Mouse (Mus musculus) T-helper 17 cell (primary cell): ENCODE measurements around the gene Cog4.
"Not testable (repeated sequence)": the region's sequence is repeated elsewhere in the genome, so short reads cannot be mapped to it uniquely, and the experiment has no call there.

Source experiments
- in situ Hi-C, 2 experiments: fragments of 300-600 bp; cut with MboI, MseI; formaldehyde crosslinking; loops; 1 replicate in 1 of 2; 2 replicates in 1 of 2; pipeline ENCODE4 v1.15.1; 2025; ENCODE audit warnings: high pct_unique_total_duplicates in 2 of 2

The Cog4 gene

GRCm38 (mm10) chr8:110824861-110825260, 21.5 kb upstream of the Cog4 start:
- in situ Hi-C loops = loop anchor here in 1 of 2 experiments (10.0 kb wide), 1 partner anchor 1050 kb away; the partner anchor contains the start of gene Ap1g1

GRCm38 (mm10) chr8:110828511-110828910, 17.9 kb upstream of the Cog4 start:
- in situ Hi-C loops = loop anchor here in 1 of 2 experiments (10.0 kb wide), 1 partner anchor 1054 kb away; the partner anchor contains the start of gene Ap1g1

- in situ Hi-C loops = no loop called here
Observed at GRCm38 (mm10) chr8:110831956-110832355, 14.4 kb upstream of the Cog4 start.

GRCm38 (mm10) chr8:110842012-110842574, 4.3 kb upstream of the Cog4 start:
- in situ Hi-C loops = loop anchor here in 1 of 2 experiments (5.0 kb wide), 1 partner anchor 145 kb away; no protein-coding TSS in a partner anchor

- in situ Hi-C loops = loop anchor here in 1 of 2 experiments (5.0 kb wide), 1 partner anchor 144 kb away; no protein-coding TSS in a partner anchor
Observed at GRCm38 (mm10) chr8:110843207-110843606, 3.2 kb upstream of the Cog4 start.

GRCm38 (mm10) chr8:110844941-110845340, 1.5 kb upstream of the Cog4 start:
- in situ Hi-C loops = loop anchor here in 1 of 2 experiments (5.0 kb wide), 1 partner anchor 142 kb away; no protein-coding TSS in a partner anchor

GRCm38 (mm10) chr8:110845821-110846404, 487 bp upstream of the Cog4 start:
- in situ Hi-C loops = no loop called here

- in situ Hi-C loops = no loop called here
Observed at GRCm38 (mm10) chr8:110847171-110847549, 760 bp downstream of the Cog4 start.

GRCm38 (mm10) chr8:110847645-110848495, 1.5 kb downstream of the Cog4 start:
- in situ Hi-C loops = no loop called here

- in situ Hi-C loops = no loop called here
Observed at GRCm38 (mm10) chr8:110851186-110851585, 4.8 kb downstream of the Cog4 start.

- in situ Hi-C loops = not testable (repeated sequence)
Observed at GRCm38 (mm10) chr8:110856073-110856472, 9.7 kb downstream of the Cog4 start.

- in situ Hi-C loops = no loop called here
Observed at GRCm38 (mm10) chr8:110856760-110857461, 10.5 kb downstream of the Cog4 start.

- in situ Hi-C loops = no loop called here
Observed at GRCm38 (mm10) chr8:110859651-110860501, 13.5 kb downstream of the Cog4 start.

GRCm38 (mm10) chr8:110861347-110862025, 15.1 kb downstream of the Cog4 start:
- in situ Hi-C loops = not testable (repeated sequence)

- in situ Hi-C loops = no loop called here
Observed at GRCm38 (mm10) chr8:110870501-110870900, 24.1 kb downstream of the Cog4 start.

- in situ Hi-C loops = no loop called here
Observed at GRCm38 (mm10) chr8:110877862-110878261, 31.5 kb downstream of the Cog4 start.

GRCm38 (mm10) chr8:110881741-110882310, 35.4 kb downstream of the Cog4 start:
- in situ Hi-C loops = no loop called here

- in situ Hi-C loops = no loop called here
Observed at GRCm38 (mm10) chr8:110883824-110884223, 37.4 kb downstream of the Cog4 start.

- in situ Hi-C loops = no loop called here
Observed at GRCm38 (mm10) chr8:110886634-110887033, 40.2 kb downstream of the Cog4 start.

- in situ Hi-C loops = no loop called here
Observed at GRCm38 (mm10) chr8:110887551-110887950, 41.2 kb downstream of the Cog4 start.
